Mouse (Mus musculus) 416B (cell line): Measurements from ENCODE around the gene Hnrnpm.
"Not testable (repeated sequence)": the region's sequence is repeated elsewhere in the genome, so short reads cannot be mapped to it uniquely, and the experiment has no call there.

Source experiments
- DNase-seq: peaks from one replicate; pipeline ENCODE4 v3.0.0; 2011; ENCODE audit warnings: low read depth

Gene Hnrnpm

GRCm38 (mm10) chr17:33686760-33687159 lies at the start of gene Hnrnpm:
Gene Hnrnpm (minus strand): TSS chr17:33686860.
- no peak for DNase-seq

GRCm38 (mm10) chr17:33733526-33733925 lies 46.9 kb upstream of the Hnrnpm start:
- DNase-seq: not testable (repeated sequence)

- DNase-seq: not testable (repeated sequence)
These were observed 46.0 kb upstream of the Hnrnpm start for GRCm38 (mm10) chr17:33732556-33733083.

- peak; percentile 49 for DNase-seq
These were observed 42.6 kb upstream of the Hnrnpm start for GRCm38 (mm10) chr17:33729215-33729614.

GRCm38 (mm10) chr17:33728396-33728795 lies 41.7 kb upstream of the Hnrnpm start:
- DNase-seq: no peak

GRCm38 (mm10) chr17:33719736-33720378 lies 33.2 kb upstream of the Hnrnpm start:
- no peak for DNase-seq

- no peak for DNase-seq
These were observed 32.5 kb upstream of the Hnrnpm start for GRCm38 (mm10) chr17:33718944-33719725.

GRCm38 (mm10) chr17:33718384-33718881 lies 31.8 kb upstream of the Hnrnpm start, which contains the start of gene March2:
Gene March2 (minus strand): TSS chr17:33718670.
- DNase-seq: peak; percentile 97

GRCm38 (mm10) chr17:33717982-33718381 lies 31.3 kb upstream of the Hnrnpm start:
- DNase-seq: peak; percentile 26

GRCm38 (mm10) chr17:33717246-33717645 lies 30.6 kb upstream of the Hnrnpm start:
- no peak for DNase-seq

GRCm38 (mm10) chr17:33714779-33715178 lies 28.1 kb upstream of the Hnrnpm start:
- DNase-seq: no peak

- peak; percentile 93 for DNase-seq
These were observed 26.6 kb upstream of the Hnrnpm start for GRCm38 (mm10) chr17:33713271-33713670.

GRCm38 (mm10) chr17:33709834-33710233 lies 23.2 kb upstream of the Hnrnpm start:
- no peak for DNase-seq

- no peak for DNase-seq
These were observed 16.4 kb upstream of the Hnrnpm start for GRCm38 (mm10) chr17:33703091-33703490.

- DNase-seq: peak; percentile 77
These were observed 15.5 kb upstream of the Hnrnpm start for GRCm38 (mm10) chr17:33702178-33702577.

GRCm38 (mm10) chr17:33695471-33695870 lies 8.8 kb upstream of the Hnrnpm start:
- DNase-seq: no peak

GRCm38 (mm10) chr17:33685249-33685653 lies 1.4 kb downstream of the Hnrnpm start:
- peak; percentile 98 for DNase-seq

- DNase-seq: peak; percentile 83
These were observed 1.9 kb downstream of the Hnrnpm start for GRCm38 (mm10) chr17:33684671-33685231.

- no peak for DNase-seq
These were observed 4.9 kb downstream of the Hnrnpm start for GRCm38 (mm10) chr17:33681767-33682166.

- peak; percentile 51 for DNase-seq
These were observed 7.9 kb downstream of the Hnrnpm start for GRCm38 (mm10) chr17:33678771-33679170.

- DNase-seq: no peak
These were observed 10.6 kb downstream of the Hnrnpm start for GRCm38 (mm10) chr17:33676086-33676485.

- peak; percentile 24 for DNase-seq
These were observed 11.2 kb downstream of the Hnrnpm start for GRCm38 (mm10) chr17:33675452-33675851.
